Mouse (Mus musculus) layer of hippocampus, adult 2 months (tissue): ENCODE results near the gene Samd4. TPM values are rescaled to one million over a fixed set of nuclear protein-coding genes. Genes with fewer than 3 reads are reported as not detected.

Experiments used
- DNase-seq, 2 experiments: peaks; one replicate each; pipeline ENCODE4 v3.0.0; 2022; ENCODE audit warnings: low spot score in 2 of 2
- H3K27ac ChIP-seq: fragments of 200-600 bp; 2 replicates; pipeline ENCODE4 v1.8.1; 2022
- H3K4me3 ChIP-seq: fragments of 200-600 bp; 2 replicates; pipeline ENCODE4 v1.8.1; 2022; ENCODE audit warnings: mild to moderate bottlenecking
- CTCF ChIP-seq: fragments of 200-600 bp; conservative IDR thresholded peaks from 2 replicates; pipeline ENCODE4 v1.8.1; 2022; ENCODE audit warnings: antibody characterized with exemption, mild to moderate bottlenecking, moderate library complexity
- total RNA-seq, 2 experiments: library from RNA; stranded (reverse); gene quantifications; 2 replicates each; pipeline ENCODE4 v1.2.3; 2021

Samd4 gene
- total RNA-seq, 2 experiments from 2014 or later: 11.2 to 14.4 TPM

- Histone ChIP-seq H3K27ac (peak overlapping the region; percentile 85), H3K4me3 (peak overlapping the region; percentile 62)
- peak; percentile 34 to 45 for DNase-seq
- no peak for TF ChIP-seq CTCF
Observed at GRCm38 (mm10) chr14:46884701-46885428, 2.2 kb downstream of the Samd4 start.

GRCm38 (mm10) chr14:46885429-46885755, 2.7 kb downstream of the Samd4 start:
- Histone ChIP-seq H3K4me3 (peak overlapping the region; percentile 62), H3K27ac (peak overlapping the region; percentile 85)
- no peak for DNase-seq
- TF ChIP-seq CTCF: no peak

GRCm38 (mm10) chr14:46885891-46886301, 3.2 kb downstream of the Samd4 start:
- no peak for TF ChIP-seq CTCF
- peak overlapping the region; percentile 62; the same call in 1 of the 2 replicates for H3K4me3 ChIP-seq
- H3K27ac ChIP-seq: peak overlapping the region; percentile 19; the same call in 1 of the 2 replicates
- no peak for DNase-seq

GRCm38 (mm10) chr14:46889096-46889495, 6.4 kb downstream of the Samd4 start:
- Histone ChIP-seq H3K4me3 (no peak overlapping the region), H3K27ac (no peak overlapping the region)
- no peak for TF ChIP-seq CTCF
- no peak for DNase-seq

- Histone ChIP-seq H3K4me3 (no peak overlapping the region), H3K27ac (no peak overlapping the region)
- DNase-seq: no peak
- no peak for TF ChIP-seq CTCF
Observed at GRCm38 (mm10) chr14:46893961-46894360, 11.3 kb downstream of the Samd4 start.

GRCm38 (mm10) chr14:46897953-46898352, 15.3 kb downstream of the Samd4 start:
- TF ChIP-seq CTCF: no peak
- Histone ChIP-seq H3K4me3 (no peak overlapping the region), H3K27ac (no peak overlapping the region)
- DNase-seq: no peak

GRCm38 (mm10) chr14:46898626-46899025, 16.0 kb downstream of the Samd4 start:
- TF ChIP-seq CTCF: peak; percentile 65
- peak; percentile 44 to 78 for DNase-seq
- Histone ChIP-seq H3K4me3 (no peak overlapping the region), H3K27ac (no peak overlapping the region)

GRCm38 (mm10) chr14:46902498-46903087, 19.9 kb downstream of the Samd4 start:
- H3K27ac ChIP-seq: no peak overlapping the region
- no peak for DNase-seq
- no peak for TF ChIP-seq CTCF
- H3K4me3 ChIP-seq: no peak overlapping the region

GRCm38 (mm10) chr14:46904276-46904675, 21.6 kb downstream of the Samd4 start:
- Histone ChIP-seq H3K4me3 (no peak overlapping the region), H3K27ac (no peak overlapping the region)
- no peak for TF ChIP-seq CTCF
- no peak for DNase-seq

- DNase-seq: no peak
- H3K4me3 ChIP-seq: no peak overlapping the region
Observed at GRCm38 (mm10) chr14:46908858-46909257, 26.2 kb downstream of the Samd4 start.

GRCm38 (mm10) chr14:46912496-46912895, 29.8 kb downstream of the Samd4 start:
- Histone ChIP-seq H3K4me3 (no peak overlapping the region), H3K27ac (no peak overlapping the region)
- DNase-seq: no peak
- TF ChIP-seq CTCF: no peak

More at GRCm38 (mm10) chr14:46908858-46909257, 26.2 kb downstream of the Samd4 start:
- TF ChIP-seq CTCF: no peak
- no peak overlapping the region for H3K27ac ChIP-seq

- DNase-seq: peak in 1 of 2 experiments; percentile 7
- Histone ChIP-seq H3K4me3 (no peak overlapping the region), H3K27ac (0 out of 2 replicates have a peak overlapping the region, but pooled peaks have one; percentile 14)
- no peak for TF ChIP-seq CTCF
Observed at GRCm38 (mm10) chr14:46914356-46914755, 31.7 kb downstream of the Samd4 start.

GRCm38 (mm10) chr14:46915555-46915954, 32.9 kb downstream of the Samd4 start:
- H3K27ac ChIP-seq: peak overlapping the region; percentile 39
- TF ChIP-seq CTCF: no peak
- H3K4me3 ChIP-seq: no peak overlapping the region
- no peak for DNase-seq

- no peak overlapping the region for H3K27ac ChIP-seq
- no peak for TF ChIP-seq CTCF
- DNase-seq: no peak
- no peak overlapping the region for H3K4me3 ChIP-seq
Observed at GRCm38 (mm10) chr14:46916581-46916980, 33.9 kb downstream of the Samd4 start.
